Mouse (Mus musculus) left cerebral cortex, adult 18-20 months (tissue): ENCODE data around the gene Phlpp1. TPM values are rescaled to one million over a fixed set of nuclear protein-coding genes. Genes with fewer than 3 reads are reported as not detected.

Experiments used
- DNase-seq, 2 experiments: peaks; one replicate each; pipeline ENCODE4 v3.0.0; 2021 to 2022; ENCODE audit warnings: low spot score in 2 of 2, mixed read lengths in 1 of 2
- total RNA-seq, 2 experiments: library from RNA; stranded (reverse); gene quantifications; 2 replicates each; pipeline ENCODE4 v1.2.3; 2021

Phlpp1 gene
- total RNA-seq, 2 experiments from 2014 or later, result 62.0 to 66.9 TPM

GRCm38 (mm10) chr1:106163401-106163800 is 8.2 kb upstream of the Phlpp1 start:
- no peak for DNase-seq

GRCm38 (mm10) chr1:106164111-106164510 is 7.4 kb upstream of the Phlpp1 start:
- no peak for DNase-seq

- DNase-seq, result no peak
Observed at GRCm38 (mm10) chr1:106168001-106168400, 3.6 kb upstream of the Phlpp1 start.

DNA sequence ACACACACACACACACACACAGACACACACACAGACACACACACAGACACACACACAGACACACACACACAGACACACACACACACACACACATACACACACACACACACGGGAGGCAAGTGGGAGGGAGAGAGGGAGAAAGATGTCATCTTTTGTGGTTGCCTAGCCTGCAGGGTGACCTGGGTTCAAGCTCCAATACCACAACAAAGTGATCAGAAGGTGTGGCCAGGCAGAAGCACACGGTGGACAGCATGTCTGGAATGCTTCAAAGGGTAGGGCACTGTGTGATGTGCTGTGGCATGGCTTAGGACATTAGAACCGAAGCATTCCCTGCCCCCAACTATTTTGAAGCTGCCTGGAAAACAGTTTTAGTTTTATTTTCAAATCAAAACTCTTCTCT is 2.8 kb upstream of the Phlpp1 start:
- no peak for DNase-seq

- no peak for DNase-seq
Observed at GRCm38 (mm10) chr1:106169741-106170265, 1.7 kb upstream of the Phlpp1 start.

DNA sequence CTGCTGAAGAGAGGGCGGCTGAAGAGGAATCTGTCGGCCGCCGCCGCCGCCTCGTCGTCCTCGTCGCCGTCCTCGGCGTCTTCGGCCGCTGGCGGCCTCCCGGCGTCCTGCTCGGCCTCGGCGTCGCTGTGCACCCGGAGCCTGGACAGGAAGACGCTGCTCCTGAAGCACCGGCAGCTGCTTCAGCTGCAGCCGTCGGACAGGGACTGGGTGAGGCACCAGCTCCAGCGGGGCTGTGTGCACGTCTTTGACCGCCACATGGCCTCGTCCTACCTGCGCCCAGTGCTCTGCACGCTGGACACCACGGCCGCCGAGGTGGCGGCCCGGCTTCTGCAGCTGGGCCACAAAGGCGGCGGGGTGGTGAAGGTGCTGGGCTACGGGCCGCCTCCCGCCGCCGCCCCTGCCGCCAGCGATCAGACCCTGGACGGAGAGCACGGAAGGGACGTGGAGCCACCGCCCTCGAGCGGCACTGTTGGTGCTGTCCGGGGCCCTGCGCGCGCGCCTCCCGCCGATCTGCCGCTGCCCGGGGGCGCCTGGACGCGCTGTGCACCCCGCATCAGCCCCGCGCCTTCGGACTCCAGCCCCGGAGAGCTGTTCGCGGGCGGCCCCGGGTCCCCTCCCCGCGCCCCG is 864 bp downstream of the Phlpp1 start:
- DNase-seq, result peak; percentile 21 to 39

DNA sequence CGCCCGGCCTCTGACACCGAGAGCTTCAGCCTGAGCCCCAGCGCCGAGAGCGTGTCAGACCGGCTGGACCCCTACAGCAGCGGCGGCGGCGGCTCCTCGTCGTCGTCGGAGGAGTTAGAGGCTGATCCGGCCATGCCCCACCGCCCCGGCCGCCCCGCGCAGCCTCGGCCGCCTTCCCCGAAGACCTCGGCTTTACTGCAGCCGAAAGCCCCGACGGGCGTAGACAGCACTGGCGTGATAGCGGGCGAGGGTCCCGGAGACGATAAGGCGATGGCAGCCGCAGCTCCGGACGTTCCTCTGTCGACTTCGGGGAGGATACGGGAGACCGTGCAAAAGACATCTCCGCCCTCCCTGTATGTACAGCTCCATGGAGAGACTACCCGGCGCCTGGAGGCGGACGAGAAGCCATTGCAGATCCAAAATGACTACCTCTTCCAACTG is 1.4 kb downstream of the Phlpp1 start:
- peak; percentile 11 to 28 for DNase-seq

GRCm38 (mm10) chr1:106173621-106174156 is 2.1 kb downstream of the Phlpp1 start:
- no peak for DNase-seq

GRCm38 (mm10) chr1:106174598-106174997 is 3.0 kb downstream of the Phlpp1 start:
- DNase-seq, result no peak

DNA sequence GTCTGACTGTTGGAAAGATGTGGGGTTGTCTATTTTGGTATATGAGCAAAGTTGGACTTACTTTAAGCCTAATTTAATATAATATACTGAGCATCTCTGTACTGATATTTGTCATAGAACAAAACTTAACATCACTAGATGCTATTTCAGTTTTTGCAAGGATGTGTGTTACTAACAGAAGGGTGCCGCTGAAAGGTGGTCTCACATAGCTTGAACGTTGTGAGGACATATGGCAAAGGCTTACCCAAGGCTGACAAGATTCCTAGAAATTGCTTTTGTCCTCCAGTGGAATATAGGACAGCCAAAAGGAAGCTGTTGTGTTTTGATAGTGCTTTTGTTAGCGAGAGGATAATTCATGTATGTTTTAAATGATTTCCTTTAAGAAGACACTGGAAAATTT is 3.8 kb downstream of the Phlpp1 start:
- no peak for DNase-seq

- no peak for DNase-seq
Observed at GRCm38 (mm10) chr1:106176791-106177190, 5.2 kb downstream of the Phlpp1 start.

DNA sequence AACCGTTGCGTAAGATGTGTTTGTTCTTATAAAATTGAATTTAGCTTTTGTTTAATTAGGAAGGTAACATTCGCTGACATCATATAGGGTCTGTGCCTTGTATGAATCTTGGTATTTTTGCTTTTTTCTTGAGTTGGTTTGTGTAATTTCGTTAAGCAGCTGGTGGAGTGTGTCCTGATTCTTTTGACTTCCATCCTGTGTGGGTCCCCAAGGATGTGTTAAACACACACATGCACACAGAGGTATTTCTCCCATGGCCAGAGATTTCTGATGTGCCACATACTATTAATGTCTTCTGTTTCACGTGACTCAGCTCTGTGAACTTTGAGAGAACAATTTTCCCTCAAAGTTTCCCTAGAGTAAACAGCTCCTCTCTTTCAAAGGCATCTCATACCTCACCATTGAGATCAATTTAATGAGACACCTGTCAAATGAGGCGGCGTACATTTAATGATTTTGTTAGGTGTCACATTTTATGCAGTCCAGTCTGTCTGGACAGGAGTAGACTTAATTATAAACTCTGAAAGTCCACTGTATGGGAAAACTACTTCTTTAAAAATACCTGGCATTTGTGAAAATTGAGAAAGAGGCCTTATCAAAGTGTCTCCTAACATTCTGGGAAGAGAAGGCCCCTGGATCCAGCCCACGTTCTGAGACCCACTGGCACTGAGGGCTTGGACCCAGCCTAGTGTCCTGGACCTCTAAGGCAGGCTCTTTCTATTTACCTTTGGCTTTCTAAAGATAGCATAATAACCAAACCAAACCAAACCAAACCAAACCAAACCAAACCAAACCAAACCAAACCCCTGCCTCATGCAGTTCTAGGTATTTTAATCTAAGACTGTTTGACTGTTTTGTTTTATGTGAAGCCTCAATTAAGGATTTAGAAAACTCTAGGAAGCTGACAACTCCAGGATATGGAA is 6.6 kb downstream of the Phlpp1 start:
- no peak for DNase-seq

DNA sequence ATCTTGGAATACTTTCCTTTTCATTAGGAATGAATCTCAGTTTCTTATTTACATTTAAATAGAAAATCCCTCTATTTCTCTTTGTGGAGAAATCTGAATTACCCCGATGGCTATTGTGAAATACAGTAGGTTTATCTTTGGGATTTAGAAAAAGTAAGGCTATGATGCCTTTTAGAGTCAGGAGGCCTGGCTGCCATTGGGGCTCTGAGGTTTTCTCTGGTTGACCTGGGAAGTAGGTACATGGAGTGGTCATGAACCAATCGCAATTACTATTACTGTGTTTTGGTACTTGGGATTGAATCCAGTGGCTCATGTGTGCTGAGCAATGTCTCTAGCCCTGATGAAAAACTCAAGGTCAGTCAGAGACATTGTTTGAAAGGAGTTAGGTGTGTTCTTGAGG is 12.1 kb downstream of the Phlpp1 start:
- no peak for DNase-seq

DNA sequence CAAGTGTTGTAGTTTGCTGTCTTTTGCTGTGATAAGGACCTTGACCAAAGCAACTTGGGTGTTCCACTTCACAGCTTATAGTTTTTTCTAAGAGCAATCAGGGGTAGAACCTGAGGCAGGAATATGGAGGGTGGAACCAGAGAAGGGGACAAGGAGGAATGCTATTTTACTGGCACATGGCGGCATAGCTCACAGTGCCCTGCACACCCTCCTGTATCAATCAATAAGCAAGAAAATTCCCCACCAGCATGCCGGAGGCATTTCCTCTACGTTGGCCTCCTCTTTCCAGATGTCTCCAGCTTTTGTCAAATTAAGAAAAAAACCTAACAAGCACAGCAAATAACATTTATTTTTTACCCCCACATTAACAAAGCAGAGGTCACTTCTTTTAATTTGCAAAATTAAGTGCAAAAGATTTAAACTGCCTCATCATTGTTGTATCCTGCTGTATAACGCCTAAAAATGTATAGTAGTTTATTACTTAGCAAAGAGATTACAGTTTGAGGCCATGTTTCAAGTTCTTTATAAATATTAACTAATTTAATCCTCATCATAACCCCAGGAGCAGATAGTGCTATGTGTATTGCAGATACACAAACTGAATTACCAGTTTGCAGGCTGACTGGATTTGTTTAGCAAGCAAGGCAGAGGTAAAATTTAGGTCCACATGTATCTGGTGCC is 13.4 kb downstream of the Phlpp1 start:
- no peak for DNase-seq

GRCm38 (mm10) chr1:106185461-106185924 is 13.9 kb downstream of the Phlpp1 start:
- DNase-seq, result no peak

DNA sequence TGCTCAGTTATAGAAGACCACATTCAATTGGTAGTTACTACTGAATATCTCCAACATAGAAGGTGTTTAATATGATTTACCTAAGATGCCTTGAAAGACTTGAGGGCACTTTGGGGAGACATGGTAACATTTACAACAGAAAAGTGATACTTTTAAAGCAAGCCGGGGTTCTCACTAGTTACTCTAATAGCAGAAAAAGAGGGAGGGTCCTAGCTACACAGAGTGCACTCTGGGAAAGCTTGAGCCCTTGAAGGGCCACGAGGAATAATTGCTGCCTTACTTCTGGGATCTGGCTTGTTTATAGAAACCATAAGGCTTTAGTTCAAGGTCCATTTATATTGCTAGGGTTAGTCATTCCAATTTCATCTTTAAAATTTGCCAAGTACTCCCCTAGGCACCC is 14.5 kb downstream of the Phlpp1 start:
- no peak for DNase-seq

DNA sequence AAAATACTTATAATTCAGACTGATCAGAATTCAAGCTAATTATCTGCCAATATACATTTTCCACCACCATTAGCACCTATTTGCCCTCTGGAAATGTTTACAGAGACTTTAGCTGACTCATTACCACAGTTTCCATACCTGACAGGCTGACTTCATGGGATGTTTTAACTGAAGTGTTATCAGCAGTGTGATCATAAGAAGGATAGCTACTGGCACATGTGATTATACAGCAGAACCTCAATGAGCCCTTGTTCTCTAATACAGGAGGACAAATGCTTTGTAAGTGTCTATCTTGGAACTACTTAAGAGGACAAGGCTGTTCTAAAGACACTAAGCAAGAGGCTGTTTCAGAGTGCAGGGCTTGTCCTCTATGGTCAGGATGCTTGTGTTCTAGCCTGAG is 15.9 kb downstream of the Phlpp1 start:
- DNase-seq, result no peak

DNA sequence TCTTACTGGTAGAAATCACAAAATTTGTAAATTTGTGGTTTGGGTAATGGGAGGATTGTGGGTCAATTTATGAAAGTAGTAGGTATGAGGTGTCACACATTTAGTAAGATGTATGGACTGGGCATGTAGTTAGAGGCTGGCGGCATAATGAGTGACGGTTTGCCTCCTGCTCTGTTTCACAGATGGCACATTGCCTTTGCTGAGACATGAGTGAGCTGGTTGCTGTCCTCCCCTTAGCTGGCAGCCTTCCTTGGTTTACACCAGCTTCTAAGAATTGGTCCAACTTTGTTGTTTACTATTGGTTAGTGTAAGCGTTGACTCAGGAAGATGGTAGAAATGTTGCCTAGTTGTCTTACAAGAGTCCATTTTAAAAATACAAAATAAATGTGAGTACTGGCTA is 17.2 kb downstream of the Phlpp1 start:
- no peak for DNase-seq

GRCm38 (mm10) chr1:106189311-106189710 is 17.8 kb downstream of the Phlpp1 start:
- no peak for DNase-seq

GRCm38 (mm10) chr1:106190695-106191094 is 19.1 kb downstream of the Phlpp1 start:
- no peak for DNase-seq

DNA sequence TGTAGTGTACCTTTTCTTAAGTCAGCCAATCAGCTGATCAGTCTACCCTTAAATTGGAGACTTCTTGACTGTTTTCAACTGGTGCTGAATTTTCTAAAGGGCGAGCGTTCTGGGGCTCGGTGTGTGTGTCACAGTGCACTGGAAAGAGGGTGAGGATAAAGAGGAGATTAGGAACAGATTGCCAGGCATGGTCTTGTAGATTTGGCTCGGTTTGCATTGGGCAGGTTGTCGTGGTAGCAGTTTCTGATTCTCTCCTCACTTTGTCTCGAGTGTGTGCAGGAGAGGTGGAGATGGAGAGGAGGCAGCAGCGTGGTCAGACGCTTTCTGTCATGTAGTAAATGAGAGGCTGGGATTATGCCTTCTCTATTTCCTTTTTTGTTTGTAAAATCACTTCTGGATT is 20.3 kb downstream of the Phlpp1 start:
- DNase-seq, result no peak
